Mouse (Mus musculus): ENCODE data around the gene Chmp5. TPM values are rescaled to one million over a fixed set of nuclear protein-coding genes. Genes with fewer than 3 reads are reported as not detected.

Gene Chmp5
- 28.2 and 49.0 TPM in 2 replicates for polyA plus RNA-seq (2011; ENCODE audit: insufficient read depth, insufficient read length, low replicate concordance, missing spikeins)

GRCm38 (mm10) chr4:40948160-40948708, at the start of gene Chmp5, which contains the start of gene Bag1:
Gene Chmp5 (plus strand): TSS chr4:40948407.
Gene Bag1 (minus strand): TSS chr4:40948294.
- Histone ChIP-seq H3K4me1 (ENCODE audit: control insufficient read depth, insufficient read depth, low read length) (no peaks in the 10 kb centered on the region; the same call in 1 of the 2 replicates), H3K4me3 (replicated peaks; ENCODE audit: control insufficient read depth, low read depth, low read length) (peak within 1 kb of the TSS; percentile 94), H3K27ac (ENCODE audit: control insufficient read depth, insufficient read depth, low read depth, low read length, poor library complexity) (peak within 1 kb of the TSS; percentile 75)
- WGBS = under 1% methylated on average over 50 of the region's 50 CpGs
- TF ChIP-seq POLR2A (IDR thresholded peaks at IDR 0.05; ENCODE audit: borderline replicate concordance, control insufficient read depth, low read depth, low read length) (peak; percentile 93), CTCF (IDR thresholded peaks at IDR 0.05; ENCODE audit: control insufficient read depth, insufficient read depth, low read length) (no peak)

GRCm38 (mm10) chr4:40898476-40899044, 49.6 kb upstream of the Chmp5 start:
- TF ChIP-seq CTCF (IDR thresholded peaks at IDR 0.05; ENCODE audit: control insufficient read depth, insufficient read depth, low read length) (no peak), POLR2A (IDR thresholded peaks at IDR 0.05; ENCODE audit: borderline replicate concordance, control insufficient read depth, low read depth, low read length) (no peak)
- WGBS = 89% methylated on average over 6 of the region's 6 CpGs
- no peak overlapping the region for H3K27ac ChIP-seq (ENCODE audit: control insufficient read depth, insufficient read depth, low read depth, low read length, poor library complexity)

GRCm38 (mm10) chr4:40899264-40899663, 48.9 kb upstream of the Chmp5 start:
- no peak overlapping the region for H3K27ac ChIP-seq (ENCODE audit: control insufficient read depth, insufficient read depth, low read depth, low read length, poor library complexity)
- TF ChIP-seq CTCF (IDR thresholded peaks at IDR 0.05; ENCODE audit: control insufficient read depth, insufficient read depth, low read length) (no peak), POLR2A (IDR thresholded peaks at IDR 0.05; ENCODE audit: borderline replicate concordance, control insufficient read depth, low read depth, low read length) (no peak)
- H3K4me1 ChIP-seq (ENCODE audit: control insufficient read depth, insufficient read depth, low read length) = no peaks in the 10 kb centered on the region
- WGBS = 74% methylated on average over 2 of the region's 2 CpGs
- H3K4me3 ChIP-seq (replicated peaks; ENCODE audit: control insufficient read depth, low read depth, low read length) = no peak overlapping the region

More at GRCm38 (mm10) chr4:40898476-40899044, 49.6 kb upstream of the Chmp5 start:
- Histone ChIP-seq H3K4me3 (replicated peaks; ENCODE audit: control insufficient read depth, low read depth, low read length) (no peak overlapping the region), H3K4me1 (ENCODE audit: control insufficient read depth, insufficient read depth, low read length) (no peaks in the 10 kb centered on the region)

GRCm38 (mm10) chr4:40900071-40900470, 48.1 kb upstream of the Chmp5 start:
- no peak overlapping the region for H3K27ac ChIP-seq (ENCODE audit: control insufficient read depth, insufficient read depth, low read depth, low read length, poor library complexity)
- no peak overlapping the region for H3K4me3 ChIP-seq (replicated peaks; ENCODE audit: control insufficient read depth, low read depth, low read length)
- TF ChIP-seq CTCF (IDR thresholded peaks at IDR 0.05; ENCODE audit: control insufficient read depth, insufficient read depth, low read length) = no peak
- TF ChIP-seq POLR2A (IDR thresholded peaks at IDR 0.05; ENCODE audit: borderline replicate concordance, control insufficient read depth, low read depth, low read length) = no peak
- WGBS = 78% methylated on average over 3 of the region's 3 CpGs
- H3K4me1 ChIP-seq (ENCODE audit: control insufficient read depth, insufficient read depth, low read length) = no peaks in the 10 kb centered on the region

- TF ChIP-seq POLR2A (IDR thresholded peaks at IDR 0.05; ENCODE audit: borderline replicate concordance, control insufficient read depth, low read depth, low read length) = no peak
- no peak for TF ChIP-seq CTCF (IDR thresholded peaks at IDR 0.05; ENCODE audit: control insufficient read depth, insufficient read depth, low read length)
- Histone ChIP-seq H3K4me1 (ENCODE audit: control insufficient read depth, insufficient read depth, low read length) (no peaks in the 10 kb centered on the region), H3K4me3 (replicated peaks; ENCODE audit: control insufficient read depth, low read depth, low read length) (no peak overlapping the region), H3K27ac (ENCODE audit: control insufficient read depth, insufficient read depth, low read depth, low read length, poor library complexity) (no peak overlapping the region)
- 81% methylated on average over 4 of the region's 4 CpGs for WGBS
Measured at GRCm38 (mm10) chr4:40900612-40901011, 47.6 kb upstream of the Chmp5 start.

GRCm38 (mm10) chr4:40906298-40906697, 41.9 kb upstream of the Chmp5 start:
- TF ChIP-seq POLR2A (IDR thresholded peaks at IDR 0.05; ENCODE audit: borderline replicate concordance, control insufficient read depth, low read depth, low read length) (no peak), CTCF (IDR thresholded peaks at IDR 0.05; ENCODE audit: control insufficient read depth, insufficient read depth, low read length) (no peak)
- WGBS = 42% methylated on average over 1 of the region's 1 CpGs
- H3K4me1 ChIP-seq (ENCODE audit: control insufficient read depth, insufficient read depth, low read length) = no peaks in the 10 kb centered on the region

GRCm38 (mm10) chr4:40908261-40908969, 39.8 kb upstream of the Chmp5 start:
- no peak overlapping the region for H3K4me3 ChIP-seq (replicated peaks; ENCODE audit: control insufficient read depth, low read depth, low read length)
- 65% methylated on average over 20 of the region's 20 CpGs for WGBS
- no peaks in the 10 kb centered on the region for H3K4me1 ChIP-seq (ENCODE audit: control insufficient read depth, insufficient read depth, low read length)
- no peak for TF ChIP-seq POLR2A (IDR thresholded peaks at IDR 0.05; ENCODE audit: borderline replicate concordance, control insufficient read depth, low read depth, low read length)
- TF ChIP-seq CTCF (IDR thresholded peaks at IDR 0.05; ENCODE audit: control insufficient read depth, insufficient read depth, low read length) = no peak
- H3K27ac ChIP-seq (ENCODE audit: control insufficient read depth, insufficient read depth, low read depth, low read length, poor library complexity) = no peak overlapping the region

More at GRCm38 (mm10) chr4:40906298-40906697, 41.9 kb upstream of the Chmp5 start:
- Histone ChIP-seq H3K4me3 (replicated peaks; ENCODE audit: control insufficient read depth, low read depth, low read length) (no peak overlapping the region), H3K27ac (ENCODE audit: control insufficient read depth, insufficient read depth, low read depth, low read length, poor library complexity) (no peak overlapping the region)

GRCm38 (mm10) chr4:40914287-40914867, 33.8 kb upstream of the Chmp5 start:
- no peak for TF ChIP-seq CTCF (IDR thresholded peaks at IDR 0.05; ENCODE audit: control insufficient read depth, insufficient read depth, low read length)
- TF ChIP-seq POLR2A (IDR thresholded peaks at IDR 0.05; ENCODE audit: borderline replicate concordance, control insufficient read depth, low read depth, low read length) = no peak
- Histone ChIP-seq H3K4me1 (ENCODE audit: control insufficient read depth, insufficient read depth, low read length) (no peaks in the 10 kb centered on the region), H3K4me3 (replicated peaks; ENCODE audit: control insufficient read depth, low read depth, low read length) (no peak overlapping the region), H3K27ac (ENCODE audit: control insufficient read depth, insufficient read depth, low read depth, low read length, poor library complexity) (no peak overlapping the region)

Data from bone marrow, adult 2 months (tissue).